Mouse (Mus musculus) kidney, adult 10 weeks (tissue): ENCODE measurements around the gene 4930519P11Rik. TPM values are rescaled to one million over a fixed set of nuclear protein-coding genes. Genes with fewer than 3 reads are reported as not detected.

Experiments
- polyA plus RNA-seq: library from polyadenylated mRNA; stranded (reverse); fragments of 350-450 nt; fragmentation: Illumina TruSeq; extraction: RNeasy Lipid Tissue Mini Kit (QIAGEN cat#74804); gene quantifications from one replicate; pipeline ENCODE4 v1.2.3, GENCODE M21; 2014; ENCODE audit warnings: low read depth, low replicate concordance

Gene 4930519P11Rik
- not detected for polyA plus RNA-seq

DNA sequence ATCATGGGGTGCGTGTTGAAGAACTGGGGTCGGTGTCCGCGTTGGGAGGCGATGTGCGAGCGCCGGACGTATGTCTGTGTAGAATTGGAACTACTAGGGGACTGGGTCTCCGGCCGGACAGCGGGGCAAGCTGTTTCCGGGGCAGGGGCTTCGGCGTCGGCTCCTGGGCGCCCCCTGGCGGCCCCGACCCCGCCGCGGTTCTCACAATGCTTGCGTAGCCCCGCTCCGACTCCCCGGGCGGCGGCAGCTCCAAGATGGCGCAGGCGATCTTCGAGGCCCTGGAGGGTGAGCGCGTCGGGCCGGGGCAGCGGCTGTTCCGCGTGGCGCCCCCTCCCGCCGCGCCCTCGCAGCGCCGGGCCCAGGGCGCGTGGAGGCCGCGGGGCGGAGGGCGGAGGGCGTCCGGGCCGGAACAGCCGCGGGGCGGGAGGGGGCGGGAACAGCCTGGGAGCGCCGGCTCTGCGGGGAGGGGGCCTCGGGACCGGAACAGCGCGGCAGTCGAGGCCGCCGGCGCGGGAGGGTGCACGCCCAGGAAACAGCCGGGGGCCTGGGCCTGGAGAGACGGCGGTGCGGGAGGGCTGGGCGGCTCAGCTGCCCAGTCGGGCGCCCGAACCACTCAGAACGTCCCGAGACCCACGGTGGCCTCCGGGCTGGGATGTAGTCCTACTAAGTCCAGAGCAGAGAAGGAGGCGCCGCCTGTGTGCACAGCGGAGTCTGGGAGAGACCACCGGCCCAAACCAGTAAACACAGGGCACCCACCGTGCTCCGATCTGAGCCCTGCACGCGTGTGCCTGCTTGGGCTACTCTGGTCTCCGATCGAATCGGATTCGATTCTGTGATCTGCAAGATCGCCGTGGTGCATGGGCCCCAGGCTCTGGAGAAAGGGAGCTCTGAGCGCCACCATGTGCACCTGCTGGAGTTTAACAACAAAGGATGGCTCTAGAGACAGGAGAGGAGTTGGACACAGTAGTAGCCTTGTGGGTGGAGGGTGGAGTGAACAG is at the start of gene 4930519P11Rik, which contains the start of gene Zfp341:
TSS of gene 4930519P11Rik (minus strand) at position 320 of the 998 bp plus-strand sequence.
TSS of gene Zfp341 (plus strand) at position 180 of the 998 bp plus-strand sequence.

DNA sequence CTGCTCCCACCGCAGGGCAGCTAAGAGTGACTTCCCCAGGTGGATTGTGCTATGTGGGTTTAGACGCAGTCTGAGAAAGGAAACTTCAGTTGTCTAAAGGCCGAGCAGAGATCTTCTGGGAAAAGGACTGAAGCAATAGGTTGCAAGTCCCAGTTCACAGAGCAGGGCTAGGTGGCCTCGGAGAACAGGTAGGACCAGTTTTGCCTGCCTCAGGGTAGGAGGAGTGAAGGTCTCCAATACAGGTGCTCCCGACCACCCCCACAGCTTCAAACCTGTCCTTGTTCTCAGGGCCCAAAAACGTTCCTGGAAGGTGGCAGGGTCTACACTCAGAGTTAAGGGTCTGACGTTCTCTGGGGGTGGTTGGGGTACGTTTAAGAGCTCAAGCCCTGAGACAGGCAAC is 38.1 kb upstream of the 4930519P11Rik start, which contains the start of gene Chmp4b:
TSS of gene Chmp4b (plus strand) at position 343 of the 400 bp plus-strand sequence.

DNA sequence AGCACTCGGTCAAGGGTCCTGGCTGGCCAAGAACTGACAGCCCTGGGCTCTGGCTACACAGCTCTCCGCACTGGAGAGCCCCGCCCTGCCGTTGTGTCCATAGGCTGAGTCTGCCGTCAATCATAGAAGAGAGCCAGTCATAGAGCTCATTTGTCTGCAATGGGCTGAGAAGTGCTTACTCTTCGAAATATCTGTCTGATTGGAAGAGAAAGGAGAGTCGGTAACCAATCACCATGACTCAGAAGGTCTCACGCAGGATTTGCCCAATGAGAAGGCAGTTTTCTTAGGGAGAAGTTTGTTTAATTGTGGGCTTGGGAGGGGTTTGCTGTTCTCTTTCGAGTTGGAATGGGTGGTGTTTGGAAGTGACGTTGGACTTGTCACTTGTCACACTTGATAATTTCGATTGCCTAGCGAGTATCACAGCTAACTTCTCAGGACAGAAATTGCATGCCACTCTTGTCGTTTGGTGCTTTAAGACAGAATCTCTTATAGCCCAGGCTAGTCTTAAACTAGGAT is 9.5 kb downstream of the 4930519P11Rik start, which contains the start of gene Pxmp4:
TSS of gene Pxmp4 (minus strand) at position 71 of the 516 bp plus-strand sequence.

DNA sequence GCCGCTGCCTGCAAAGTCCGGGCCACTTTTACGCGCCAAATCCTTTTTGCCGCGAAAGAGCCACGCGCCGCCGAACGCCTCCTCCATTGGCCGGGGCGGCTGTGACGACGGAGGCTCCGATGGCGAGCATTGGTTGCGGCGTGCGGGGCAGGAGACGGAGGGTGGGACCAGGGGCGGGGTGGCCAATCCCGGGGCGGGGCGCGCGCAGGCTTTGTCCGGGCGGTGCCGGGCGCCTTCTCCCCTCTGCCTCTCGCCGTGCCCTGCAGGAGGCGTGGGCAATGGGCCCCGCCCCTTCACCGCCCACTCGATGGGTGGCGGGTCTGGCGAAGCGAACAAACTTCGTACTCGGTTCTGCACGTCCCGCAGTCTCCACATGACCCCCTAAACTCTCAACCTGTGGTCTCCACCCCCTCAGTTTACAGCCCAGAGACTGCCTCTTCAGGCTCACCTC is 43.4 kb downstream of the 4930519P11Rik start, which contains the start of gene E2f1:
TSS of gene E2f1 (minus strand) at position 57 of the 451 bp plus-strand sequence.

Other genes starting within 250 kb of the 4930519P11Rik start
- gene Cdk5rap1, start 240.4 kb downstream of the 4930519P11Rik start, polyA plus RNA-seq = 13.3 TPM
- gene Snta1, start 205.3 kb downstream of the 4930519P11Rik start, polyA plus RNA-seq = 0.49 TPM
- gene Cbfa2t2, start 177.0 kb downstream of the 4930519P11Rik start, polyA plus RNA-seq = 14.6 TPM
- not detected for gene 1700003F12Rik, start 66.4 kb downstream of the 4930519P11Rik start, polyA plus RNA-seq
- gene Actl10, start 61.7 kb downstream of the 4930519P11Rik start, polyA plus RNA-seq = not detected
- gene Necab3, start 54.5 kb downstream of the 4930519P11Rik start, polyA plus RNA-seq = not detected
- not detected for gene E2f1, start 43.5 kb downstream of the 4930519P11Rik start, polyA plus RNA-seq
- gene Pxmp4, start 9.7 kb downstream of the 4930519P11Rik start, polyA plus RNA-seq = 33.2 TPM
- gene Zfp341, start 140 bp downstream of the 4930519P11Rik start, polyA plus RNA-seq = not detected
- gene Chmp4b, start 38.3 kb upstream of the 4930519P11Rik start, polyA plus RNA-seq = 64.7 TPM
- not detected for gene Gm14214, start 156.6 kb upstream of the 4930519P11Rik start, polyA plus RNA-seq
- gene Raly, start 177.7 kb upstream of the 4930519P11Rik start, polyA plus RNA-seq = 151 TPM
- gene a, start 178.0 kb upstream of the 4930519P11Rik start, polyA plus RNA-seq = not detected